Mouse (Mus musculus) liver, embryonic 14.5 days (tissue): Measurements from ENCODE around the gene Rnf2.

Source experiments
- CTCF ChIP-seq: IDR thresholded peaks from 2 replicates; pipeline ENCODE4 v1.5.1; 2016; ENCODE audit warnings: antibody characterized with exemption, low read depth, control low read depth
- EP300 ChIP-seq: IDR thresholded peaks from 2 replicates; pipeline ENCODE4 v1.6.1; 2016; ENCODE audit warnings: antibody characterized with exemption, low read depth

GRCm38 (mm10) chr1:151549794-151550193, 49.0 kb upstream of the Rnf2 start:
- TF ChIP-seq EP300 (no peak), CTCF (no peak)
